Mouse (Mus musculus): ENCODE results near the gene Cd79a. TPM values are rescaled to one million over a fixed set of nuclear protein-coding genes. Genes with fewer than 3 reads are reported as not detected.

Gene Cd79a
- polyA plus RNA-seq, 1 experiment from 2014 or later, result 2.7 TPM

- peaks cover 6% of the 10 kb centered on the region for H3K36me3 ChIP-seq (ENCODE audit: insufficient read depth, low read length)
- DNase-seq (ENCODE audit: low spot score), result peak; percentile 90
- 19% methylated on average over 3 of the region's 3 CpGs for WGBS
- peak overlapping the region; percentile 77 for H3K4me3 ChIP-seq (replicated peaks; ENCODE audit: low read depth, low read length)
- H3K9ac ChIP-seq (ENCODE audit: low read depth, low read length), result peak overlapping the region; percentile 59; the same call in 1 of the 2 replicates
- peak overlapping the region; percentile 80; the same call in 1 of the 2 replicates for H3K27ac ChIP-seq
- no peaks in the 10 kb centered on the region for H3K9me3 ChIP-seq (replicated peaks; ENCODE audit: low read length)
- TF ChIP-seq CTCF (IDR thresholded peaks at IDR 0.05; ENCODE audit: low read depth), result peak; percentile 83
- H3K4me2 ChIP-seq (ENCODE audit: low read length), result peak overlapping the region; percentile 74
- ATAC-seq (replicated peaks; ENCODE audit: low FRiP score, low read depth), result peak; percentile 23; the same call in 1 of the 2 replicates
- no peaks in the 10 kb centered on the region for H3K27me3 ChIP-seq (ENCODE audit: insufficient read depth, low read length)
- H3K4me1 ChIP-seq (replicated peaks; ENCODE audit: insufficient read depth, low read length), result peaks cover 11% of the 10 kb centered on the region; the same call in 1 of the 2 replicates
Measured at GRCm38 (mm10) chr7:24904936-24905335, 7.8 kb downstream of the Cd79a start.

GRCm38 (mm10) chr7:24906551-24906950 is 9.4 kb downstream of the Cd79a start:
- H3K9me3 ChIP-seq (replicated peaks; ENCODE audit: low read length), result no peaks in the 10 kb centered on the region
- no peak overlapping the region for H3K9ac ChIP-seq (ENCODE audit: low read depth, low read length)
- ATAC-seq (replicated peaks; ENCODE audit: low FRiP score, low read depth) (no peak), DNase-seq (ENCODE audit: low spot score) (no peak)
- H3K27me3 ChIP-seq (ENCODE audit: insufficient read depth, low read length), result no peaks in the 10 kb centered on the region
- peaks cover 9% of the 10 kb centered on the region for H3K36me3 ChIP-seq (ENCODE audit: insufficient read depth, low read length)
- no peak overlapping the region for H3K27ac ChIP-seq
- H3K4me3 ChIP-seq (replicated peaks; ENCODE audit: low read depth, low read length), result no peak overlapping the region
- H3K4me2 ChIP-seq (ENCODE audit: low read length), result peak overlapping the region; percentile 15; the same call in 1 of the 2 replicates
- H3K4me1 ChIP-seq (replicated peaks; ENCODE audit: insufficient read depth, low read length), result peaks cover 11% of the 10 kb centered on the region; the same call in 1 of the 2 replicates
- WGBS, result 18% methylated on average over 6 of the region's 6 CpGs
- TF ChIP-seq CTCF (IDR thresholded peaks at IDR 0.05; ENCODE audit: low read depth), result no peak

- 34% methylated on average over 13 of the region's 13 CpGs for WGBS
- H3K27ac ChIP-seq, result no peak overlapping the region
- TF ChIP-seq CTCF (IDR thresholded peaks at IDR 0.05; ENCODE audit: low read depth), result peak; percentile 25; the same call in 1 of the 2 replicates
- peaks cover 13% of the 10 kb centered on the region for H3K36me3 ChIP-seq (ENCODE audit: insufficient read depth, low read length)
- no peak for DNase-seq (ENCODE audit: low spot score)
- H3K9ac ChIP-seq (ENCODE audit: low read depth, low read length), result 0 out of 2 replicates have a peak overlapping the region, but pooled peaks have one; percentile 8
- peak overlapping the region; percentile 15; the same call in 1 of the 2 replicates for H3K4me2 ChIP-seq (ENCODE audit: low read length)
- no peak for ATAC-seq (replicated peaks; ENCODE audit: low FRiP score, low read depth)
- H3K9me3 ChIP-seq (replicated peaks; ENCODE audit: low read length), result no peaks in the 10 kb centered on the region
- H3K4me3 ChIP-seq (replicated peaks; ENCODE audit: low read depth, low read length), result no peak overlapping the region
- peaks cover 11% of the 10 kb centered on the region; the same call in 1 of the 2 replicates for H3K4me1 ChIP-seq (replicated peaks; ENCODE audit: insufficient read depth, low read length)
- no peaks in the 10 kb centered on the region for H3K27me3 ChIP-seq (ENCODE audit: insufficient read depth, low read length)
Measured at GRCm38 (mm10) chr7:24907211-24907748, 10.1 kb downstream of the Cd79a start.

- 93% methylated on average over 14 of the region's 14 CpGs for WGBS
- no peaks in the 10 kb centered on the region for H3K4me1 ChIP-seq (replicated peaks; ENCODE audit: insufficient read depth, low read length)
- peaks cover 33% of the 10 kb centered on the region for H3K36me3 ChIP-seq (ENCODE audit: insufficient read depth, low read length)
- no peak overlapping the region for H3K27ac ChIP-seq
- H3K9me3 ChIP-seq (replicated peaks; ENCODE audit: low read length), result no peaks in the 10 kb centered on the region
- no peak overlapping the region for H3K4me3 ChIP-seq (replicated peaks; ENCODE audit: low read depth, low read length)
- H3K4me2 ChIP-seq (ENCODE audit: low read length), result no peak overlapping the region
- ATAC-seq (replicated peaks; ENCODE audit: low FRiP score, low read depth) (no peak), DNase-seq (ENCODE audit: low spot score) (no peak)
- no peak for TF ChIP-seq CTCF (IDR thresholded peaks at IDR 0.05; ENCODE audit: low read depth)
- no peaks in the 10 kb centered on the region for H3K27me3 ChIP-seq (ENCODE audit: insufficient read depth, low read length)
- H3K9ac ChIP-seq (ENCODE audit: low read depth, low read length), result no peak overlapping the region
Measured at GRCm38 (mm10) chr7:24912480-24912879, 15.3 kb downstream of the Cd79a start.

- Histone ChIP-seq H3K4me3 (replicated peaks; ENCODE audit: low read depth, low read length) (no peak overlapping the region), H3K27ac (no peak overlapping the region), H3K4me2 (ENCODE audit: low read length) (no peak overlapping the region), H3K9ac (ENCODE audit: low read depth, low read length) (no peak overlapping the region), H3K4me1 (replicated peaks; ENCODE audit: insufficient read depth, low read length) (no peaks in the 10 kb centered on the region), H3K36me3 (ENCODE audit: insufficient read depth, low read length) (peaks cover 63% of the 10 kb centered on the region), H3K27me3 (ENCODE audit: insufficient read depth, low read length) (no peaks in the 10 kb centered on the region), H3K9me3 (replicated peaks; ENCODE audit: low read length) (no peaks in the 10 kb centered on the region)
- WGBS, result 86% methylated on average over 20 of the region's 20 CpGs
- no peak for TF ChIP-seq CTCF (IDR thresholded peaks at IDR 0.05; ENCODE audit: low read depth)
- DNase-seq (ENCODE audit: low spot score) (no peak), ATAC-seq (replicated peaks; ENCODE audit: low FRiP score, low read depth) (0 out of 2 replicates have a peak, but pooled peaks have one; percentile 17)
Measured at GRCm38 (mm10) chr7:24918763-24919323, 21.7 kb downstream of the Cd79a start.

GRCm38 (mm10) chr7:24919728-24920127 is 22.5 kb downstream of the Cd79a start:
- Histone ChIP-seq H3K27ac (no peak overlapping the region), H3K4me3 (replicated peaks; ENCODE audit: low read depth, low read length) (no peak overlapping the region), H3K27me3 (ENCODE audit: insufficient read depth, low read length) (no peaks in the 10 kb centered on the region), H3K36me3 (ENCODE audit: insufficient read depth, low read length) (peaks cover 71% of the 10 kb centered on the region), H3K9me3 (replicated peaks; ENCODE audit: low read length) (no peaks in the 10 kb centered on the region), H3K4me1 (replicated peaks; ENCODE audit: insufficient read depth, low read length) (no peaks in the 10 kb centered on the region), H3K4me2 (ENCODE audit: low read length) (no peak overlapping the region), H3K9ac (ENCODE audit: low read depth, low read length) (no peak overlapping the region)
- TF ChIP-seq CTCF (IDR thresholded peaks at IDR 0.05; ENCODE audit: low read depth), result no peak
- WGBS, result 86% methylated on average over 9 of the region's 9 CpGs
- ATAC-seq (replicated peaks; ENCODE audit: low FRiP score, low read depth), result 0 out of 2 replicates have a peak, but pooled peaks have one; percentile 18
- DNase-seq (ENCODE audit: low spot score), result no peak

Data from kidney, postnatal 0 days (tissue).